ENCODE assay signal across 14 mouse cellular contexts in the genomic region with DNA sequence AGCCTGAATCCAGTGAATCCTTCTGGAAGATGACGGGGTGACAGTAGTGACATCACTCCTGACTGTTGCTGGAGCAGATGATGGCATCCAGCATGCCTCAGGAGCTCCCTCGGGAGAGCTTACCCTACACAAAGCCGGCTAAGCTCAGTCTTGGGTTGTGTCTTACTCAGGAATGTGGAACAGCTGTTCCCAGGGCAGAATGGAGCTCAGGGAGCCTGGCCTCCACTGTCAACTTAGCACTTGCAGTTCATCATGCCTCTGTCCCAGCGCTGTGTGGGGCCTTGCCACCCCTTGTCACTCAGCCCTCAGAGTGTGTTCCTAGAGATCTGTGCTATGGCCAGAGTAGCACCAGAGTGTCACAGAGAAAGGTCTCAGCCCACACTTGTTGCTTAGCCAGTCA. TPM values are rescaled to one million over a fixed set of nuclear protein-coding genes. Genes with fewer than 3 reads are reported as not detected.
A peak's percentile ranks its signal among the peaks of the same experiment; 100 is the strongest.
DNase-seq lines count a peak whose midpoint lies in the region; ATAC-seq and TF ChIP-seq lines count a peak whose summit lies in the region.
"Had no signal": no experiment of that assay in that cellular context is flagged by ENCODE, and none has a peak within 500 bp of the region (broad histone marks: within the 10 kb centered on the region; RNA-seq: fewer than 3 reads in every experiment).

No protein-coding gene starts in this region.

- no peak overlapping the region for H3K4me2 ChIP-seq in heart, embryonic 15.5 days
- no peak overlapping the region for H3K4me2 ChIP-seq in lung, embryonic 16.5 days (ENCODE audit: low read depth, low read length)
- H3K4me2 ChIP-seq in limb, embryonic 14.5 days (replicated peaks; ENCODE audit: low read depth, low read length, severe bottlenecking), result no peak overlapping the region
- no peak overlapping the region for H3K4me2 ChIP-seq in stomach, postnatal 0 days (replicated peaks; ENCODE audit: low read depth)
- H3K4me2 ChIP-seq in forebrain, embryonic 13.5 days, result no peak overlapping the region
- H3K4me2 ChIP-seq: heart, embryonic 13.5 days; hindbrain, embryonic 15.5 days; kidney, embryonic 15.5 days had no signal

- DNase-seq in heart, adult 9 months (ENCODE audit: low spot score in 2 of 2), result no peak
- DNase-seq in lung, adult 18-20 months, result no peak
- peak; percentile 40 for DNase-seq in limb, embryonic 14.5 days (ENCODE audit: low spot score)
- DNase-seq in stomach, postnatal 0 days (ENCODE audit: low spot score), result no peak
- DNase-seq in thymus, postnatal 14 days, result no peak
- DNase-seq: adrenal gland, adult 8-10 months; B cell, adult 2 months; cerebellum, postnatal 14 days had no signal

- no peak for TF ChIP-seq EP300 in stomach, postnatal 0 days (optimal IDR thresholded peaks at IDR 0.05)

- 0 out of 2 replicates have a peak overlapping the region, but pooled peaks have one; percentile 2 for H3K9ac ChIP-seq in heart, embryonic 15.5 days
- no peak overlapping the region for H3K9ac ChIP-seq in lung, embryonic 16.5 days (ENCODE audit: low read length)
- H3K9ac ChIP-seq in limb, embryonic 14.5 days (ENCODE audit: low read depth, low read length, severe bottlenecking), result no peak overlapping the region
- no peak overlapping the region for H3K9ac ChIP-seq in stomach, postnatal 0 days (ENCODE audit: low read length)
- H3K9ac ChIP-seq in forebrain, embryonic 13.5 days, result no peak overlapping the region
- H3K9ac ChIP-seq: heart, embryonic 13.5 days; hindbrain, embryonic 15.5 days; kidney, embryonic 15.5 days had no signal

- WGBS in heart, embryonic 15.5 days, result 25% methylated on average over 4 of the region's 4 CpGs
- WGBS in lung, embryonic 16.5 days, result 21% methylated on average over 4 of the region's 4 CpGs
- 31% methylated on average over 4 of the region's 4 CpGs for WGBS in limb, embryonic 14.5 days
- 20% methylated on average over 4 of the region's 4 CpGs for WGBS in stomach, postnatal 0 days
- WGBS in forebrain, embryonic 13.5 days, result 55% methylated on average over 4 of the region's 4 CpGs

- peaks cover 6% of the 10 kb centered on the region; the same call in 1 of the 2 replicates for H3K27me3 ChIP-seq in heart, embryonic 15.5 days
- H3K27me3 ChIP-seq in lung, embryonic 16.5 days (ENCODE audit: control insufficient read depth, insufficient read depth, low read depth, low read length), result no peaks in the 10 kb centered on the region
- H3K27me3 ChIP-seq in limb, embryonic 14.5 days (ENCODE audit: control insufficient read depth, insufficient read depth, low read length), result no peaks in the 10 kb centered on the region
- no peaks in the 10 kb centered on the region for H3K27me3 ChIP-seq in stomach, postnatal 0 days (ENCODE audit: control insufficient read depth, insufficient read depth, low read length)
- H3K27me3 ChIP-seq in forebrain, embryonic 13.5 days, result no peaks in the 10 kb centered on the region
- H3K27me3 ChIP-seq: hindbrain, embryonic 15.5 days; kidney, embryonic 15.5 days had no signal

- peaks cover 6% of the 10 kb centered on the region; the same call in 1 of the 2 replicates for H3K4me1 ChIP-seq in heart, embryonic 15.5 days (replicated peaks)
- H3K4me1 ChIP-seq in lung, embryonic 16.5 days (replicated peaks; ENCODE audit: control insufficient read depth, insufficient read depth, low read length), result peaks cover 2% of the 10 kb centered on the region; the same call in 1 of the 2 replicates
- no peaks in the 10 kb centered on the region for H3K4me1 ChIP-seq in limb, embryonic 14.5 days (ENCODE audit: control insufficient read depth, insufficient read depth, low read length)
- no peaks in the 10 kb centered on the region for H3K4me1 ChIP-seq in stomach, postnatal 0 days (replicated peaks; ENCODE audit: control insufficient read depth, insufficient read depth)
- H3K4me1 ChIP-seq in forebrain, embryonic 13.5 days, result no peaks in the 10 kb centered on the region
- H3K4me1 ChIP-seq: hindbrain, embryonic 15.5 days had no signal

- no peak for TF ChIP-seq CTCF in stomach, postnatal 0 days (IDR thresholded peaks at IDR 0.05; ENCODE audit: low read depth)

- no peak for TF ChIP-seq POLR2A in limb, embryonic 14.5 days (IDR thresholded peaks at IDR 0.05; ENCODE audit: borderline replicate concordance, extremely low read depth, insufficient read depth, insufficient read length)

- ATAC-seq in heart, embryonic 15.5 days (replicated peaks; ENCODE audit: insufficient number of reproducible peaks, insufficient read depth, low FRiP score, low read depth), result no peak
- peak; percentile 92 for ATAC-seq in lung, embryonic 16.5 days (ENCODE audit: low read depth)
- peak; percentile 82 for ATAC-seq in limb, embryonic 14.5 days (ENCODE audit: low FRiP score, low read depth)
- ATAC-seq in stomach, postnatal 0 days (ENCODE audit: low FRiP score, low TSS enrichment), result 0 out of 2 replicates have a peak, but pooled peaks have one; percentile 29
- ATAC-seq in forebrain, embryonic 13.5 days, result no peak

- no peak overlapping the region for H3K4me3 ChIP-seq in heart, embryonic 15.5 days
- no peak overlapping the region for H3K4me3 ChIP-seq in lung, embryonic 16.5 days (ENCODE audit: low read length)
- no peak overlapping the region for H3K4me3 ChIP-seq in limb, embryonic 14.5 days (replicated peaks; ENCODE audit: low read length)
- no peak overlapping the region for H3K4me3 ChIP-seq in stomach, postnatal 0 days (ENCODE audit: low read depth, low read length)
- no peak overlapping the region for H3K4me3 ChIP-seq in forebrain, embryonic 13.5 days
- H3K4me3 ChIP-seq: heart, embryonic 13.5 days; hindbrain, embryonic 15.5 days; kidney, embryonic 15.5 days had no signal

- H3K36me3 ChIP-seq in heart, embryonic 15.5 days, result no peaks in the 10 kb centered on the region
- H3K36me3 ChIP-seq in lung, embryonic 16.5 days (ENCODE audit: control insufficient read depth, insufficient read depth, low read length), result no peaks in the 10 kb centered on the region
- H3K36me3 ChIP-seq in limb, embryonic 14.5 days (ENCODE audit: control insufficient read depth, insufficient read depth, low read length), result no peaks in the 10 kb centered on the region
- no peaks in the 10 kb centered on the region for H3K36me3 ChIP-seq in stomach, postnatal 0 days (ENCODE audit: control insufficient read depth, insufficient read depth, low read length)
- H3K36me3 ChIP-seq in forebrain, embryonic 13.5 days (ENCODE audit: poor library complexity, severe bottlenecking), result no peaks in the 10 kb centered on the region
- H3K36me3 ChIP-seq: heart, embryonic 13.5 days; hindbrain, embryonic 15.5 days; kidney, embryonic 15.5 days had no signal

- no peak overlapping the region for H3K27ac ChIP-seq in heart, embryonic 15.5 days
- H3K27ac ChIP-seq in lung, embryonic 16.5 days (ENCODE audit: low read length), result no peak overlapping the region
- H3K27ac ChIP-seq in limb, embryonic 14.5 days (replicated peaks; ENCODE audit: low read depth, low read length), result no peak overlapping the region
- no peak overlapping the region for H3K27ac ChIP-seq in stomach, postnatal 0 days (replicated peaks)
- no peak overlapping the region for H3K27ac ChIP-seq in forebrain, embryonic 13.5 days
- H3K27ac ChIP-seq: heart, embryonic 13.5 days; hindbrain, embryonic 15.5 days; kidney, embryonic 15.5 days had no signal

- H3K9me3 ChIP-seq in heart, embryonic 15.5 days (replicated peaks), result no peaks in the 10 kb centered on the region
- no peaks in the 10 kb centered on the region for H3K9me3 ChIP-seq in lung, embryonic 16.5 days (ENCODE audit: control insufficient read depth, low read length)
- no peaks in the 10 kb centered on the region for H3K9me3 ChIP-seq in limb, embryonic 14.5 days (ENCODE audit: control insufficient read depth, low read length)
- H3K9me3 ChIP-seq in stomach, postnatal 0 days (ENCODE audit: control insufficient read depth, low read length), result no peaks in the 10 kb centered on the region
- H3K9me3 ChIP-seq in forebrain, embryonic 13.5 days (replicated peaks), result no peaks in the 10 kb centered on the region
- H3K9me3 ChIP-seq: heart, embryonic 13.5 days; hindbrain, embryonic 15.5 days; kidney, embryonic 15.5 days had no signal

RNA-seq across cellular contexts. Expression of a gene that starts 26.4 kb away (rescaled TPM):
- 0.65 TPM in 1 of 2 replicates, not detected in the other for polyA plus RNA-seq in heart, embryonic 15.5 days (2015; fragmentation: Nextera tagmentation; extraction: Ambion mirVana)
- polyA plus RNA-seq in lung, embryonic 16.5 days (2015; fragmentation: Nextera tagmentation; extraction: Ambion mirVana), result not detected in 2 replicates
- polyA plus RNA-seq in limb, embryonic 14.5 days (2012; rRNA removed), result 0.20 and 0.64 TPM in 2 replicates
- polyA plus RNA-seq in limb, embryonic 14.5 days (2014; fragmentation: Nextera tagmentation; extraction: Ambion mirVana), result 0.17 and 0.32 TPM in 2 replicates
- 0.47 and 1.1 TPM in 2 replicates for polyA plus RNA-seq in stomach, postnatal 0 days (2015; fragmentation: Nextera tagmentation; extraction: Ambion mirVana)
- 2.0 and 2.3 TPM in 2 replicates for polyA plus RNA-seq in forebrain, embryonic 13.5 days (2015; fragmentation: Nextera tagmentation; extraction: Ambion mirVana)

RNA-seq across cellular contexts. Expression of a gene that starts 35.6 kb away (rescaled TPM):
- not detected in 2 replicates for polyA plus RNA-seq in heart, embryonic 15.5 days (2015; fragmentation: Nextera tagmentation; extraction: Ambion mirVana)
- not detected in 2 replicates for polyA plus RNA-seq in lung, embryonic 16.5 days (2015; fragmentation: Nextera tagmentation; extraction: Ambion mirVana)
- polyA plus RNA-seq in limb, embryonic 14.5 days (2012; rRNA removed), result 0.57 and 0.67 TPM in 2 replicates
- polyA plus RNA-seq in limb, embryonic 14.5 days (2014; fragmentation: Nextera tagmentation; extraction: Ambion mirVana), result 0.91 and 1.5 TPM in 2 replicates
- not detected in 2 replicates for polyA plus RNA-seq in stomach, postnatal 0 days (2015; fragmentation: Nextera tagmentation; extraction: Ambion mirVana)
- not detected in 2 replicates for polyA plus RNA-seq in forebrain, embryonic 13.5 days (2015; fragmentation: Nextera tagmentation; extraction: Ambion mirVana)
- polyA plus RNA-seq: heart, embryonic 13.5 days; hindbrain, embryonic 15.5 days; kidney, embryonic 15.5 days had no signal

RNA-seq across cellular contexts. Expression of a gene that starts 59.7 kb away (rescaled TPM):
- polyA plus RNA-seq in heart, embryonic 15.5 days (2015; fragmentation: Nextera tagmentation; extraction: Ambion mirVana), result 8.1 and 12.2 TPM in 2 replicates
- polyA plus RNA-seq in lung, embryonic 16.5 days (2015; fragmentation: Nextera tagmentation; extraction: Ambion mirVana), result 111 and 114 TPM in 2 replicates
- 11.5 and 13.6 TPM in 2 replicates for polyA plus RNA-seq in limb, embryonic 14.5 days (2012; rRNA removed)
- 7.5 and 8.9 TPM in 2 replicates for polyA plus RNA-seq in limb, embryonic 14.5 days (2014; fragmentation: Nextera tagmentation; extraction: Ambion mirVana)
- 32.4 and 41.6 TPM in 2 replicates for polyA plus RNA-seq in stomach, postnatal 0 days (2015; fragmentation: Nextera tagmentation; extraction: Ambion mirVana)
- polyA plus RNA-seq in forebrain, embryonic 13.5 days (2015; fragmentation: Nextera tagmentation; extraction: Ambion mirVana), result 12.3 and 14.3 TPM in 2 replicates

Comparison
In these comparisons a context has a peak if more than half of its experiments do, and no peak if none do; other contexts are left out.
1. ATAC-seq: peak in lung, embryonic 16.5 days (single experiment), limb, embryonic 14.5 days (single experiment) and stomach, postnatal 0 days (single experiment); none in heart, embryonic 15.5 days (single experiment) and forebrain, embryonic 13.5 days (single experiment).